Mouse (Mus musculus): ENCODE results near the gene Tcte3.
"Not testable (repeated sequence)": the region's sequence is repeated elsewhere in the genome, so short reads cannot be mapped to it uniquely, and the experiment has no call there.

The Tcte3 gene

DNA sequence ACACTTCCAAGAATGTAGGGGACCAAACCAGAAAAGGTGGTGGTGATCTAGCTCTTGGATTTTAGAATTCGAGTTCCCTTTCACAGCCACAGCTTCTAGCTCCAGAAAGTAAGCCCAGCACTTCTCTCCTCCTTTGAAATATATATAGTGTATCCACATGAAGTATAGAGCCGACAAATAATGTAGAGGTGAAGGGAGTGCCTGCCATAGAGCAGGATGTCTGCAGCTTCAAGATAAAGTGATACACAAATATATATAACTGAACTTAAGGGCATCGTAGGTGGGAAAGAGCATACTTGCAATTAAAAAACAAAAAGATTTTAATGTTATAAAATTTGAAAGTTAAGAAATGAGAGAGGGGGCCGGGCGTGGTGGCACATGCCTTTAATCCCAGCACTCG lies 15.8 kb downstream of the Tcte3 start:
- not testable (repeated sequence) for DNase-seq

DNA sequence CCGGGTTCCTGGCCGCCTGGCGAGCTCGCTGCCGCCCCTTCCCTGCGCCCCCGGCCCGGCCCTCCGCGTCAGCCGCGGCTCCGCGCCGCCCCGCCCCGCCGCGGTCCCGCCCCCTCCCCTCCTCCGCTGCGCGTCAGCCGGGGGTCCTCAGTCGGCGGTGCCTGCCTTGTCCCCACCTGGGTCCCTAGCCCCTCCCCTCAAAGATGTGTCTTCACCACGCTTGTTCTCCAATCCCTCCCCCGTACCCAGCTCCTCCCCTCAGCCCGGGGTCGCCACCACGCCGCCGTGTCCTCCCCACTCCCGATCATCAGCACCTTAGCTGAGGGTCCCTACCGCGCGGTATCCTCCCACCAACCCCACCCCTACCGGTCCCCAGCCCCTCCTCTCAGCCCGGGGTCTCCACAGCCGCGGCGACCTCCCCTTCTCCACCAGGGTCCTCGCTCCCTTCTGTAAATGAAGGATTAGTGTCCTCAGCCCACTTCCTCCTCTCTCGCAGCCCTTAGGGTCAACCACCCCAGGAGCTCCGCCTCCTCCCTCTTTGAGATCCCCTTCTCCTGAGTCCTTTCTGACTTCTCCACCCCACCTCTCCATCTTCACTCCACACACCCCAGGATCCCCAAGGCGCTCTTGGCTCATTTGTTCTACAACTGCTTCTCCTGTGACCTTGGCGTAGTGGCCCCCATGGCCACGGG lies 16.6 kb downstream of the Tcte3 start:
- DNase-seq: not testable (repeated sequence)

DNA sequence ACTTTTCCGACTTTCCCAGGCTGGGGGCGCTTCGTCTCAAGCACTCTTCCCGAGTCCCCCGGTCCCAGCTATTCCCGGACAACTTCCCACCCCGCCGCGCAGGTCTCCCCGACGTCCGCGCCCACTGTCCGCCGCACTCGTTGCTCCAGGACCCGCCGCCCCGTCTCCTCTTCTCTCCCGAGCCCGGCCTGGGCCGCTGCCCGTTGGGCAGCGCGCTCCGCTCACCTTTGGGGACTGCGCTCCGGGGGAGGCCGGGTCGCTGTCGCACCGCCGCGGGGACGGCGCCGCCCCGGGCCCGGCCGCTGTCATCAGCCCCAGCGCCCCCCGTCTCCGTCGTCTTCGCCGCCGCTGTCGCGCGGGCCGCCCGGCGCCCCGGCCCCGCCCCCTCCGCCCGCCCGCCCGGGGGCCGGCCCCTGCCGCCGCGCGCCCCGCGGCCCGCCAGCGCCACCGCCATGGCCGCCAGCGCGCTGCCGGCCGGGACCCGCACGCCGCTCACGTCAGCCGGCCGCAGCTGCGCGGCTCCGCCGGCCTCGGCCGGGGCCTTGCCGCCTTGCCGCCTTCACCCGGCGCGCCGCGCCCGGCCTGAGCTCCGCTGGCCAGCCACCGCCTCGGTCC lies 17.3 kb downstream of the Tcte3 start:
- DNase-seq: not testable (repeated sequence)

DNA sequence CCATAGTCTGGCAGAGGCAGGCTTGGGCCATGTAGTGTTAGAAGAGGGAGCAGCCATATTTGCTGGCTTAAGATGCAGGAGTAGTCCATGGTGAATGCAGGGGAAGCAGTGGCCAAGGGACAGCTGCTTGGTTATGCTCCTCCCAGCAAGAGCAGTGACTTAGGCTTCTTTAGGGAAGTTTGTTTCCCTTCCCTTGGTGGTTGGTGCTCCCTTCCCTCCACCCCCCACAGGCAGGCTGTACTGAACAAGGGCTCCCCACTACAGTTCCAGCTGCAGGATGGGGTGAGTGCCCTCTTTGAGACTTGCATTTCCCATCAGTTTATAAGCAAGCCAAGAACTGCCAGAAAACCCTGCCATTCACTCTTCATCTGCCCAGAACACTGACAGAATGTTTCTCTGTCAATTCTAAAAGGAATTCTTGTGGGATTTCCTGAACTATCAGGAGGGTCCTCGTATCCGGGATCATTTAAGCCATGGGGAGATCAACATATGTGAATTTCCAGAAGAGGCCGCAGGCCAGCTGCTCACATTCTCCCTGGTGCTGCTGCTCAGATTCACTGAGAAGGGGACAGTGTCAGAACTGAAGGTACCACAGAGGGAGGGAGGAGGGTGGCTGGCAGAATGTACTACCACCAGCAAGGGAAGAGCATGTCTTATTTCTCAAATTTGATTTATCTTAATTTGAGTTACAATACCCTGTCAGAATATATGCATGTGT lies 19.6 kb downstream of the Tcte3 start:
- DNase-seq: peak; percentile 21

DNA sequence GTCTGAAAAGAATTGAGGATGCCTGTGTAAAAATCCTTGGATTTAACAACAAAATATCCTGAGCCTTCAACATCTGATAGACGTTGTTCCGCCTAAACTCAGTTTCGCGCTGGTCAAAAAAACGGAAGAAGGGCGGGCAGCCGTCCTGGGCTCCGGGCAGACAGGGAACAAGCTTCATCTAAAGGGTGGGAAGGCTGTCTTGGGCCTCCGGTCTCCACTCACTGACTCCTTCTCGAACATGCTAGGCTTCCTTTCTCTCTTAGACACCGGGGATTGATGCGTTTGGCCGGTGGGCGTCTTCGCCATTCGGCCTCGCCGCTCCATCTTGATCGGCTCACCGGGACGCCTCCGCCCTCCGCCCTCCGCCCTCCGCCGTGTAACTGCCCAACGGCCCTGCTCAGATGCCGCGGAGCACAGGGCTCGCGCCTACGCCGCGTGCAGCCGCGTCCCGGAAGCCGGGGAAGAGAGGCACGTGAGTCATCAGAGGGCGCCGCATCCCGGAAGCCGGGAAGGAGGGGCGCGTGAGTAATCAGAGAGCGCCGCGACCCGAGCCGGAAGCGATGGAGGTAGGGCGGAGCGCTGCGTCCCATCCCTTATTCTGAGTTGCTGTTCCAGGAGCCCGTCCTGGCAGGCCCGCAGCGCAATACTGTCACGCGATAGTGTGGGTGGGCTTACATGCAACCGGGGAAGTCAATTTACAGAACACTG lies 31.4 kb downstream of the Tcte3 start, which contains the start of gene Gm3435:
Gene Gm3435, plus strand, starts transcription at position 471 of the 708 bp plus-strand sequence.
- not testable (repeated sequence) for DNase-seq

DNA sequence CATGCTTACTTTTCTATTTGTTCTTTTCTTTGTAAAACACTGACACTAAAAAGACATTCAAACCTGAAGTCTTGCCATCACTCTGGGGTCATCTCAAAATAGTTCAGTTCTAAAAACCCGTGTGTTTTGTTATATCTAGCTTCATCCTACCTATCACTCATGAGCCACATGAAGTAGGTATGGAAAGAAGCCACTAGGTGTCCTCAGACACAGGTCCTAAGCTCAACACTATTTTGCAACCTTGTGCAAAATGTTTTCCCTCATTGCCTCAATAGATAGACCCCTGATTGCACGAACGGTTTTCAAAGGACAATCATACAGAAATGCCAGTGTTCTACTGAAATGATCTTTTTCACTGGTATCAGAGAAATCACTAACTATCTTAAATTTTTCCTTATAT lies 32.2 kb downstream of the Tcte3 start:
- DNase-seq: not testable (repeated sequence)

DNA sequence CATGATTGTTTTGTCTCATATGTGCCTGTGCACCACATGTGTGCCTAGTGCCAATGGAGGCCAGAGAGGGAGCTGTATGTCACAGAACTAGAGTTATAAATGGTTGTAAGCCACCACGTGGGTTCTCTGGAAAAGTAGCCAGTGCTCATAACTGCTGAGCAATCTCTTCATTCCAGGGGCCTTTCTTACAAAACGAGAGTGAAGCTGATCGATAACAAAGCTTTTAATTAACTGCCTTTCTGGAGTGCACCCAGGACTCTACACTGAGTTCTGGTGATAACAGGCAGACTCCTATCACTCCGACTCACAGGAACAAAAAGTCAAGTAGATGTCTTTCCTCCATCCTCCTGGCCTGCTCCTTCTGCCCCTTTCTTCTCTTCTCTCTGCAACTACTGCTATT lies 41.2 kb downstream of the Tcte3 start:
- not testable (repeated sequence) for DNase-seq

DNA sequence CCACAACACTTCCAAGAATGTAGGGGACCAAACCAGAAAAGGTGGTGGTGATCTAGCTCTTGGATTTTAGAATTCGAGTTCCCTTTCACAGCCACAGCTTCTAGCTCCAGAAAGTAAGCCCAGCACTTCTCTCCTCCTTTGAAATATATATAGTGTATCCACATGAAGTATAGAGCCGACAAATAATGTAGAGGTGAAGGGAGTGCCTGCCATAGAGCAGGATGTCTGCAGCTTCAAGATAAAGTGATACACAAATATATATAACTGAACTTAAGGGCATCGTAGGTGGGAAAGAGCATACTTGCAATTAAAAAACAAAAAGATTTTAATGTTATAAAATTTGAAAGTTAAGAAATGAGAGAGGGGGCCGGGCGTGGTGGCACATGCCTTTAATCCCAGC lies 47.1 kb downstream of the Tcte3 start:
- DNase-seq: not testable (repeated sequence)

DNA sequence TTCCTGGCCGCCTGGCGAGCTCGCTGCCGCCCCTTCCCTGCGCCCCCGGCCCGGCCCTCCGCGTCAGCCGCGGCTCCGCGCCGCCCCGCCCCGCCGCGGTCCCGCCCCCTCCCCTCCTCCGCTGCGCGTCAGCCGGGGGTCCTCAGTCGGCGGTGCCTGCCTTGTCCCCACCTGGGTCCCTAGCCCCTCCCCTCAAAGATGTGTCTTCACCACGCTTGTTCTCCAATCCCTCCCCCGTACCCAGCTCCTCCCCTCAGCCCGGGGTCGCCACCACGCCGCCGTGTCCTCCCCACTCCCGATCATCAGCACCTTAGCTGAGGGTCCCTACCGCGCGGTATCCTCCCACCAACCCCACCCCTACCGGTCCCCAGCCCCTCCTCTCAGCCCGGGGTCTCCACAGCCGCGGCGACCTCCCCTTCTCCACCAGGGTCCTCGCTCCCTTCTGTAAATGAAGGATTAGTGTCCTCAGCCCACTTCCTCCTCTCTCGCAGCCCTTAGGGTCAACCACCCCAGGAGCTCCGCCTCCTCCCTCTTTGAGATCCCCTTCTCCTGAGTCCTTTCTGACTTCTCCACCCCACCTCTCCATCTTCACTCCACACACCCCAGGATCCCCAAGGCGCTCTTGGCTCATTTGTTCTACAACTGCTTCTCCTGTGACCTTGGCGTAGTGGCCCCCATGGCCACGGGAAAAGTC lies 48.0 kb downstream of the Tcte3 start:
- not testable (repeated sequence) for DNase-seq

DNA sequence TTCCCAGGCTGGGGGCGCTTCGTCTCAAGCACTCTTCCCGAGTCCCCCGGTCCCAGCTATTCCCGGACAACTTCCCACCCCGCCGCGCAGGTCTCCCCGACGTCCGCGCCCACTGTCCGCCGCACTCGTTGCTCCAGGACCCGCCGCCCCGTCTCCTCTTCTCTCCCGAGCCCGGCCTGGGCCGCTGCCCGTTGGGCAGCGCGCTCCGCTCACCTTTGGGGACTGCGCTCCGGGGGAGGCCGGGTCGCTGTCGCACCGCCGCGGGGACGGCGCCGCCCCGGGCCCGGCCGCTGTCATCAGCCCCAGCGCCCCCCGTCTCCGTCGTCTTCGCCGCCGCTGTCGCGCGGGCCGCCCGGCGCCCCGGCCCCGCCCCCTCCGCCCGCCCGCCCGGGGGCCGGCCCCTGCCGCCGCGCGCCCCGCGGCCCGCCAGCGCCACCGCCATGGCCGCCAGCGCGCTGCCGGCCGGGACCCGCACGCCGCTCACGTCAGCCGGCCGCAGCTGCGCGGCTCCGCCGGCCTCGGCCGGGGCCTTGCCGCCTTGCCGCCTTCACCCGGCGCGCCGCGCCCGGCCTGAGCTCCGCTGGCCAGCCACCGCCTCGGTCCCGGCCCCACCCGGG lies 48.7 kb downstream of the Tcte3 start:
- not testable (repeated sequence) for DNase-seq

DNA sequence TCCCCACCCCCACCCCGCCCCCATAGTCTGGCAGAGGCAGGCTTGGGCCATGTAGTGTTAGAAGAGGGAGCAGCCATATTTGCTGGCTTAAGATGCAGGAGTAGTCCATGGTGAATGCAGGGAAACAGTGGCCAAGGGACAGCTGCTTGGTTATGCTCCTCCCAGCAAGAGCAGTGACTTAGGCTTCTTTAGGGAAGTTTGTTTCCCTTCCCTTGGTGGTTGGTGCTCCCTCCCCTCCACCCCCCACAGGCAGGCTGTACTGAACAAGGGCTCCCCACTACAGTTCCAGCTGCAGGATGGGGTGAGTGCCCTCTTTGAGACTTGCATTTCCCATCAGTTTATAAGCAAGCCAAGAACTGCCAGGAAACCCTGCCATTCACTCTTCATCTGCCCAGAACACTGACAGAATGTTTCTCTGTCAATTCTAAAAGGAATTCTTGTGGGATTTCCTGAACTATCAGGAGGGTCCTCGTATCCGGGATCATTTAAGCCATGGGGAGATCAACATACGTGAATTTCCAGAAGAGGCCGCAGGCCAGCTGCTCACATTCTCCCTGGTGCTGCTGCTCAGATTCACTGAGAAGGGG lies 51.1 kb downstream of the Tcte3 start:
- DNase-seq: not testable (repeated sequence)

DNA sequence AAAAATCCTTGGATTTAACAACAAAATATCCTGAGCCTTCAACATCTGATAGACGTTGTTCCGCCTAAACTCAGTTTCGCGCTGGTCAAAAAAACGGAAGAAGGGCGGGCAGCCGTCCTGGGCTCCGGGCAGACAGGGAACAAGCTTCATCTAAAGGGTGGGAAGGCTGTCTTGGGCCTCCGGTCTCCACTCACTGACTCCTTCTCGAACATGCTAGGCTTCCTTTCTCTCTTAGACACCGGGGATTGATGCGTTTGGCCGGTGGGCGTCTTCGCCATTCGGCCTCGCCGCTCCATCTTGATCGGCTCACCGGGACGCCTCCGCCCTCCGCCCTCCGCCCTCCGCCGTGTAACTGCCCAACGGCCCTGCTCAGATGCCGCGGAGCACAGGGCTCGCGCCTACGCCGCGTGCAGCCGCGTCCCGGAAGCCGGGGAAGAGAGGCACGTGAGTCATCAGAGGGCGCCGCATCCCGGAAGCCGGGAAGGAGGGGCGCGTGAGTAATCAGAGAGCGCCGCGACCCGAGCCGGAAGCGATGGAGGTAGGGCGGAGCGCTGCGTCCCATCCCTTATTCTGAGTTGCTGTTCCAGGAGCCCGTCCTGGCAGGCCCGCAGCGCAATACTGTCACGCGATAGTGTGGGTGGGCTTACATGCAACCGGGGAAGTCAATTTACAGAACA lies 62.8 kb downstream of the Tcte3 start, which contains the start of the genes 9030025P20Rik and Gm3417:
Gene 9030025P20Rik, plus strand, starts transcription at position 107 of the 677 bp plus-strand sequence.
Gene Gm3417, minus strand, starts transcription at position 429 of the 677 bp plus-strand sequence.
- DNase-seq: not testable (repeated sequence)

DNA sequence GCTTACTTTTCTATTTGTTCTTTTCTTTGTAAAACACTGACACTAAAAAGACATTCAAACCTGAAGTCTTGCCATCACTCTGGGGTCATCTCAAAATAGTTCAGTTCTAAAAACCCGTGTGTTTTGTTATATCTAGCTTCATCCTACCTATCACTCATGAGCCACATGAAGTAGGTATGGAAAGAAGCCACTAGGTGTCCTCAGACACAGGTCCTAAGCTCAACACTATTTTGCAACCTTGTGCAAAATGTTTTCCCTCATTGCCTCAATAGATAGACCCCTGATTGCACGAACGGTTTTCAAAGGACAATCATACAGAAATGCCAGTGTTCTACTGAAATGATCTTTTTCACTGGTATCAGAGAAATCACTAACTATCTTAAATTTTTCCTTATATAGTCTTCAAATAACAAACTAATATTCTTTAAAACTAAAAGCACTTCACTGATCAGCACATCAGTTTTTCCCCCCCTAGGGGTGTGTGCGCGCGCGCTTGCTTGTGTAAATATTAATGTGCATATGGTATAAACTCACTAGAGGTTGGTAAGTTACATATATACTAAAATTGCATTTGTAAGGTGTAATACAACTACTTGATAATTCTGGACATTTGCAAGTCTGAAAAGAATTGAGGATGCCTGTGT lies 63.4 kb downstream of the Tcte3 start:
- DNase-seq: not testable (repeated sequence)
